Mouse (Mus musculus): ENCODE results near the gene Chchd1.

DNA sequence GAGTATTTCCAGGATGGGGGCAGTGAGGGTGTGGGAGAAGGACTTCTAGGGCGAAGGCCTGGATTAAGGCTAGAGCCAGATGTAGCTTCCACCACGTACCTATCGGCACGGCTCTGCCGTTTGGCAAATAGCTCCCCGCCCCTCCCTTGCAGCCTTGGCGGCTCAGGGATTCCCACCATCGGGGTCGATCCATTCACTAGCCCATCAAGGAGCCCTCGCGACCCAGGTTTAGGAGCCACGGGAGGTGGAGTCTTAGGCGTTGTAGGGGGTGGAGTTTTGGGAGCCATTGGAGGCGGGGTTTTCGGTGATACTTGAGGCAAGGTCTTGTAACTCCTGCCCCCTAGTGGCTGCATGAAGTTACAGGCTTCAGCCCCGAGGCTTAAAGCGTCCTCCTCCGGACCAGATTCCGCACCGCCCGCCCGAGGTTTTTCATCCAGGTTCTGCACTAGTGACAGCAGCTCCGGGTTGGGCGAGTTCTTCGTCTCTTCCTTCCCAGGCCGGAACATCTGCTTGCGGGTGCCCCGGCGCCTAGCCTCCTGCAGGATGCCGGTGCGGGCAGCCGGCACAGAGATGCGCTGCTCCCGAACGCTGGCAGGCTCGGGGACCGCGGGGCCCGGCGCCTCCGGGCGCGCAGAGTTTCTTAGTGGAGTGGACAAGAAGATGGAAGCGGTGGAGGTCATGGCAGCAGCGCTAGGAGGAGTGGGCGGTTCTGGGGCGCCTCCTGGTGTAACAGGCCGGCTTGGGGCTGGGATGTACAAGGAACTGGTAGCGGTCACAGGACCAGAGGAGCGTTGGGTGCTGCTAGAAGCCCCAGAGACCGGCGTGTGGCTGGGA lies 41.8 kb upstream of the Chchd1 start:
- TF ChIP-seq POLR2A (IDR thresholded peaks at IDR 0.05; ENCODE audit: insufficient read depth, low read depth, low read length) (peak; percentile 70; the same call in 1 of the 2 replicates), CTCF (IDR thresholded peaks at IDR 0.05) (peak; percentile 89), EP300 (IDR thresholded peaks at IDR 0.05; ENCODE audit: insufficient read depth, low read depth, low read length) (peak; percentile 43; the same call in 1 of the 2 replicates)

Measured in heart, adult 2 months (tissue).